Mouse (Mus musculus) spleen, adult 2 months (tissue): ENCODE data around the gene Fbxl18.

Source experiments
- CTCF ChIP-seq: fragments of 200-500 bp; IDR thresholded peaks from 2 replicates; pipeline ENCODE4 v1.5.1; 2011; ENCODE audit warnings: mild to moderate bottlenecking, inconsistent platforms; ENCODE audit not compliant: insufficient read depth, insufficient read length, insufficient replicate concordance; ENCODE audit errors: extremely low read depth
- POLR2A ChIP-seq: fragments of 200-500 bp; IDR thresholded peaks from 2 replicates; pipeline ENCODE4 v1.6.1; 2011; ENCODE audit warnings: low read depth, low read length, inconsistent platforms

GRCm38 (mm10) chr5:142879318-142880175 lies 15.7 kb downstream of the Fbxl18 start:
- TF ChIP-seq POLR2A: no peak
- TF ChIP-seq CTCF: peak; percentile 89; the same call in 1 of the 2 replicates
